Mouse (Mus musculus) 416B (cell line): Measurements from ENCODE around the gene Tmem44.
A peak's percentile ranks its signal among the peaks of the same experiment; 100 is the strongest.

Experiments
- DNase-seq: peaks from one replicate; pipeline ENCODE4 v3.0.0; 2011; ENCODE audit warnings: low read depth

Tmem44 gene

GRCm38 (mm10) chr16:30518635-30519034 is 32.0 kb downstream of the Tmem44 start:
- no peak for DNase-seq

GRCm38 (mm10) chr16:30517666-30518283 is 32.9 kb downstream of the Tmem44 start:
- no peak for DNase-seq

GRCm38 (mm10) chr16:30516993-30517392 is 33.6 kb downstream of the Tmem44 start:
- DNase-seq: no peak

- DNase-seq: peak; percentile 57
Observed at GRCm38 (mm10) chr16:30515418-30515817, 35.2 kb downstream of the Tmem44 start.

- DNase-seq: peak; percentile 94
Observed at GRCm38 (mm10) chr16:30513050-30514024, 37.3 kb downstream of the Tmem44 start.

GRCm38 (mm10) chr16:30512375-30513049 is 38.1 kb downstream of the Tmem44 start:
- DNase-seq: peak; percentile 70

- peak; percentile 46 for DNase-seq
Observed at GRCm38 (mm10) chr16:30511563-30512340, 38.9 kb downstream of the Tmem44 start.

- DNase-seq: peak; percentile 88
Observed at GRCm38 (mm10) chr16:30510504-30511451, 39.9 kb downstream of the Tmem44 start.

- DNase-seq: no peak
Observed at GRCm38 (mm10) chr16:30510091-30510490, 40.6 kb downstream of the Tmem44 start.

GRCm38 (mm10) chr16:30509340-30509739 is 41.3 kb downstream of the Tmem44 start:
- no peak for DNase-seq

- no peak for DNase-seq
Observed at GRCm38 (mm10) chr16:30508738-30509137, 41.9 kb downstream of the Tmem44 start.

- DNase-seq: no peak
Observed at GRCm38 (mm10) chr16:30507120-30507519, 43.5 kb downstream of the Tmem44 start.

- no peak for DNase-seq
Observed at GRCm38 (mm10) chr16:30505311-30506031, 45.2 kb downstream of the Tmem44 start.

GRCm38 (mm10) chr16:30504856-30505255 is 45.8 kb downstream of the Tmem44 start:
- no peak for DNase-seq

- DNase-seq: peak; percentile 80
Observed at GRCm38 (mm10) chr16:30503958-30504357, 46.7 kb downstream of the Tmem44 start.

- peak; percentile 82 for DNase-seq
Observed at GRCm38 (mm10) chr16:30502221-30502891, 48.3 kb downstream of the Tmem44 start.

- no peak for DNase-seq
Observed at GRCm38 (mm10) chr16:30501621-30502020, 49.0 kb downstream of the Tmem44 start.

GRCm38 (mm10) chr16:30500223-30500622 is 50.4 kb downstream of the Tmem44 start:
- DNase-seq: peak; percentile 55

- no peak for DNase-seq
Observed at GRCm38 (mm10) chr16:30499126-30499857, 51.4 kb downstream of the Tmem44 start.
